Comparison of ENCODE assay signal across 8 mouse cellular contexts in the genomic region with DNA sequence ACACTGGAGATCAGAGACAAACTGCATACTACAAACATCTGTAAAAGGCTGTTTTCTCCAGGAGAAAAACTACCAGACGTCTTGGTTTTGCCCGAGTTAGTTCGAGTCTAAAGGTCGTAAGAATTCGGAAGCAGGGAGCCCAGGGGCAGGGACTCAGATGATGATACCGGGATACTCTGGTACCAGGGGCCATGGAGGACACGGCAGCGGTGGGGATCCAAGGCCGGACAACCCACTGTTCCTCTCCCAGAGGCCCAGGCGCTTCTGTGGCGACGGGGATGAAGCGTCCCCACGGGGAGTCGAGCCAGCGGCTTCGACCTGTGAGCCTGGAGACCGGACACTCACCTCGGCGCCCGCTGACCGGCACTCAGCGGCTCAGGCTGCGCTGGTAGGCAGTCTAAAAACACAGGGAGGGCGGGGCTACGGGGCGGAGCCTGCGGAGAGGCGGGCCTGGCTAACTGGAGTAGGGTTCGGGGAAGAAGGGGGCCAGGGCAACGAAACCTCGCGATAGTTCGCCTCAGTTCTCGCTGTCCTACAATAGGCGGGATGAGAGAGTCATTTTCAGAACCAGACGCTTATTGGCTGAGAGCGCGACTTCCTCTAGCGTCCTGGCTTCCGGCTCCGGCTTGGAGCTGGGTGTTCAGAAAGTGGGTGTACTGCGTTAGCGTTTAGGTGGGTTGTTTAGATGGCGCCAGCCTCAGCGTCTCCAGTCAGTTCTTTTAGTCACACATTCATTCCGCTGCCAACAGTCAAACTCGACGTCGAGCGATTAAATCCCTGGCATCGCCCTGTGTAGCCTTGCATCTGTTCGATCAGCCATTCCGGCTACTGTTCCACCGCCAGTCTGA. TPM values are rescaled to one million over a fixed set of nuclear protein-coding genes. Genes with fewer than 3 reads are reported as not detected.
DNase-seq lines count a peak whose midpoint lies in the region; ATAC-seq and TF ChIP-seq lines count a peak whose summit lies in the region.

A gene (minus strand): TSS at position 436 of the 848 bp plus-strand sequence.

- H3K79me2 ChIP-seq in CH12.LX (replicated peaks; ENCODE audit: control insufficient read depth, extremely low read depth, insufficient read depth, poor library complexity, severe bottlenecking), result no peaks in the 10 kb centered on the region

- no peak for TF ChIP-seq EP300 in CH12.LX (IDR thresholded peaks at IDR 0.05; ENCODE audit: low read length)

- H3K4me2 ChIP-seq in CH12.LX (ENCODE audit: insufficient read depth, low read depth, poor library complexity, severe bottlenecking), result peak within 1 kb of the TSS; percentile 99
- peak within 1 kb of the TSS; percentile 84 for H3K4me2 ChIP-seq in forebrain, embryonic 11.5 days (ENCODE audit: low read depth, low read length, severe bottlenecking)
- peak within 1 kb of the TSS; percentile 85 for H3K4me2 ChIP-seq in heart, embryonic 16.5 days (ENCODE audit: low read depth, low read length)
- peak within 1 kb of the TSS; percentile 83 for H3K4me2 ChIP-seq in liver, embryonic 15.5 days
- H3K4me2 ChIP-seq in neural tube, embryonic 12.5 days (replicated peaks), result peak within 1 kb of the TSS; percentile 60

- no peaks in the 10 kb centered on the region for H3K27me3 ChIP-seq in CH12.LX (replicated peaks)
- no peaks in the 10 kb centered on the region for H3K27me3 ChIP-seq in forebrain, embryonic 11.5 days (ENCODE audit: control insufficient read depth, insufficient read depth, low read length)
- H3K27me3 ChIP-seq in heart, embryonic 16.5 days (ENCODE audit: control insufficient read depth, insufficient read depth, low read length), result no peaks in the 10 kb centered on the region
- H3K27me3 ChIP-seq in liver, embryonic 15.5 days, result no peaks in the 10 kb centered on the region
- H3K27me3 ChIP-seq in neural tube, embryonic 12.5 days (replicated peaks), result no peaks in the 10 kb centered on the region

- H3K9me3 ChIP-seq in CH12.LX (replicated peaks; ENCODE audit: low read length), result no peaks in the 10 kb centered on the region
- no peaks in the 10 kb centered on the region for H3K9me3 ChIP-seq in forebrain, embryonic 11.5 days (ENCODE audit: control insufficient read depth, low read length)
- H3K9me3 ChIP-seq in heart, embryonic 16.5 days (replicated peaks; ENCODE audit: control insufficient read depth, low read length), result no peaks in the 10 kb centered on the region
- H3K9me3 ChIP-seq in liver, embryonic 15.5 days (replicated peaks), result no peaks in the 10 kb centered on the region
- H3K9me3 ChIP-seq in neural tube, embryonic 12.5 days, result no peaks in the 10 kb centered on the region

- TF ChIP-seq CTCF in CH12.LX (conservative IDR thresholded peaks at IDR 0.05 in 1 of 2, IDR thresholded peaks at IDR 0.05 in 1 of 2; ENCODE audit: low read depth in 2 of 2, low read length in 2 of 2), result no peak

- peak; percentile 99 for DNase-seq in CH12.LX (ENCODE audit: extremely low read depth)
- peak; percentile 99 for DNase-seq in c-Kit-positive CD71-positive TER-119-negative erythroid progenitor cells, embryonic 14.5 days (ENCODE audit: low read depth)
- DNase-seq in forebrain, embryonic 11.5 days (ENCODE audit: low spot score), result peak; percentile 99
- peak; percentile 99 to 100 for DNase-seq in kidney, postnatal 36 days
- DNase-seq in telencephalon, adult 2 months (ENCODE audit: low read depth, low spot score), result peak; percentile 99

- dilution Hi-C loops in CH12.LX (cut with MboI; ENCODE audit: extremely low pct_ligation_motif_present, extremely low pct_unique_long_range_greater_than_20kb, low sequenced_read_pairs), result no loop called here

- peak; percentile 98 for TF ChIP-seq POLR2A in CH12.LX (IDR thresholded peaks at IDR 0.05; ENCODE audit: low read depth, low read length)

- peak; percentile 99 for ATAC-seq in forebrain, embryonic 11.5 days (replicated peaks; ENCODE audit: low FRiP score)
- ATAC-seq in heart, embryonic 16.5 days (replicated peaks; ENCODE audit: extremely low read depth, insufficient read depth, low FRiP score), result peak; percentile 98
- peak; percentile 96 for ATAC-seq in liver, embryonic 15.5 days (ENCODE audit: insufficient read depth)
- ATAC-seq in neural tube, embryonic 12.5 days (ENCODE audit: low FRiP score, low read depth), result peak; percentile 98

- in situ Hi-C loops in CH12.LX (cut with MboI; ENCODE audit: low pct_ligation_motif_present, low pct_unique_long_range_greater_than_20kb, low sequenced_read_pairs), result loop anchor here (25.0 kb wide), 2 partner anchors 583 to 1208 kb away; a partner anchor contains a TSS

- H3K27ac ChIP-seq in CH12.LX (ENCODE audit: insufficient read depth, low read depth), result peak within 1 kb of the TSS; percentile 38
- peak within 1 kb of the TSS; percentile 70 for H3K27ac ChIP-seq in forebrain, embryonic 11.5 days (ENCODE audit: low read depth, low read length)
- H3K27ac ChIP-seq in heart, embryonic 16.5 days (ENCODE audit: low read length), result peak within 1 kb of the TSS; percentile 91
- peak within 1 kb of the TSS; percentile 76 for H3K27ac ChIP-seq in liver, embryonic 15.5 days (replicated peaks)
- H3K27ac ChIP-seq in neural tube, embryonic 12.5 days, result peak within 1 kb of the TSS; percentile 72

- H3K4me1 ChIP-seq in CH12.LX (ENCODE audit: control insufficient read depth in 1 of 2, insufficient read depth in 2 of 2), result peaks cover 0 to 21% of the 10 kb centered on the region in 2 experiments; a peak in 2 of 4 replicates
- peaks cover 6% of the 10 kb centered on the region; the same call in 1 of the 2 replicates for H3K4me1 ChIP-seq in forebrain, embryonic 11.5 days (replicated peaks; ENCODE audit: control insufficient read depth, insufficient read depth, low read length)
- peaks cover 25% of the 10 kb centered on the region for H3K4me1 ChIP-seq in heart, embryonic 16.5 days (ENCODE audit: control insufficient read depth, insufficient read depth, low read length)
- H3K4me1 ChIP-seq in liver, embryonic 15.5 days (replicated peaks), result peaks cover 22% of the 10 kb centered on the region
- H3K4me1 ChIP-seq in neural tube, embryonic 12.5 days, result peaks cover 25% of the 10 kb centered on the region

- H3K9ac ChIP-seq in CH12.LX (ENCODE audit: insufficient read depth, low read depth), result peak within 1 kb of the TSS; percentile 93
- peak within 1 kb of the TSS; percentile 77 for H3K9ac ChIP-seq in forebrain, embryonic 11.5 days (ENCODE audit: low read length)
- peak within 1 kb of the TSS; percentile 87 for H3K9ac ChIP-seq in heart, embryonic 16.5 days (ENCODE audit: low read length)
- peak within 1 kb of the TSS; percentile 90 for H3K9ac ChIP-seq in liver, embryonic 15.5 days
- peak within 1 kb of the TSS; percentile 75 for H3K9ac ChIP-seq in neural tube, embryonic 12.5 days

- under 1% methylated on average over 54 of the region's 55 CpGs for WGBS in forebrain, embryonic 11.5 days
- WGBS in heart, embryonic 16.5 days, result under 1% methylated on average over 55 of the region's 55 CpGs
- under 1% methylated on average over 55 of the region's 55 CpGs for WGBS in liver, embryonic 15.5 days (ENCODE audit: insufficient replicate concordance)
- WGBS in neural tube, embryonic 12.5 days, result under 1% methylated on average over 55 of the region's 55 CpGs

- peaks cover 0 to 3% of the 10 kb centered on the region in 2 experiments for H3K36me3 ChIP-seq in CH12.LX (replicated peaks in 1 of 2; ENCODE audit: control insufficient read depth in 1 of 2, insufficient read depth in 1 of 2, low read length in 1 of 2)
- H3K36me3 ChIP-seq in forebrain, embryonic 11.5 days (ENCODE audit: control insufficient read depth, insufficient read depth, low read length), result no peaks in the 10 kb centered on the region
- no peaks in the 10 kb centered on the region for H3K36me3 ChIP-seq in heart, embryonic 16.5 days (ENCODE audit: control insufficient read depth, insufficient read depth)
- 0 out of 2 replicates have a peak, but pooled peaks cover 7% of the 10 kb centered on the region for H3K36me3 ChIP-seq in liver, embryonic 15.5 days (replicated peaks)
- peaks cover 9% of the 10 kb centered on the region; the same call in 1 of the 2 replicates for H3K36me3 ChIP-seq in neural tube, embryonic 12.5 days

- peak within 1 kb of the TSS; percentile 73 to 92 (median 90) for H3K4me3 ChIP-seq in CH12.LX (replicated peaks in 1 of 3; ENCODE audit: low read depth in 2 of 3, low read length in 2 of 3, poor library complexity in 1 of 3)
- H3K4me3 ChIP-seq in forebrain, embryonic 11.5 days (ENCODE audit: low read depth, low read length), result peak within 1 kb of the TSS; percentile 78
- H3K4me3 ChIP-seq in heart, embryonic 16.5 days (ENCODE audit: low read length), result peak within 1 kb of the TSS; percentile 70
- H3K4me3 ChIP-seq in liver, embryonic 15.5 days (replicated peaks), result peak within 1 kb of the TSS; percentile 81
- peak within 1 kb of the TSS; percentile 64 for H3K4me3 ChIP-seq in neural tube, embryonic 12.5 days

- no peak for TF ChIP-seq RAD21 in CH12.LX (IDR thresholded peaks at IDR 0.05; ENCODE audit: low read depth, low read length)

TF ChIP-seq in CH12.LX, 34 proteins besides CTCF, POLR2A, EP300 and RAD21 (continues in another document):
- TF ChIP-seq SIN3A (IDR thresholded peaks at IDR 0.05; ENCODE audit: low read length) (peak; percentile 73; the same call in 1 of the 2 replicates), SMC3 (IDR thresholded peaks at IDR 0.05; ENCODE audit: low read depth, low read length) (no peak), ZMIZ1 (IDR thresholded peaks at IDR 0.05; ENCODE audit: low read depth, low read length) (peak; percentile 94), USF1 (IDR thresholded peaks at IDR 0.05; ENCODE audit: low read depth, low read length) (no peak), CHD2 (IDR thresholded peaks at IDR 0.05; ENCODE audit: low read length) (peak; percentile 98), MAFK (IDR thresholded peaks at IDR 0.05; ENCODE audit: insufficient replicate concordance, low read length) (no peak), ETS1 (conservative IDR thresholded peaks at IDR 0.05; ENCODE audit: low read depth, low read length) (no peak), IRF4 (IDR thresholded peaks at IDR 0.05; ENCODE audit: low read depth, low read length) (peak; percentile 15; the same call in 1 of the 2 replicates), TBP (conservative IDR thresholded peaks at IDR 0.05; ENCODE audit: low read depth, low read length) (peak; percentile 86), KAT2A (IDR thresholded peaks at IDR 0.05; ENCODE audit: insufficient replicate concordance, low read length) (0 out of 2 replicates have a peak, but pooled peaks have one; percentile 57), GABPA (IDR thresholded peaks at IDR 0.05; ENCODE audit: insufficient replicate concordance, low read depth, low read length) (no peak; the same call in 1 of the 2 replicates)

RNA-seq across cellular contexts. Expression of the gene that starts here (rescaled TPM):
- total RNA-seq in CH12.LX (2012; rRNA removed) (44.2 and 59.2 TPM in 2 replicates), CH12.LX (2014; rRNA removed) (57.1 and 63.5 TPM in 2 replicates)
- polyA plus RNA-seq in CH12.LX (2012; ENCODE audit: insufficient read length, low read depth), result 27.9 and 41.6 TPM in 2 replicates
- 25.2 and 26.5 TPM in 2 replicates for polyA plus RNA-seq in forebrain, embryonic 11.5 days (2014; fragmentation: Nextera tagmentation; extraction: Ambion mirVana)
- polyA plus RNA-seq in heart, embryonic 16.5 days (2015; fragmentation: Nextera tagmentation; extraction: Ambion mirVana), result 10.8 and 13.0 TPM in 2 replicates
- 7.3 and 7.9 TPM in 2 replicates for polyA plus RNA-seq in liver, embryonic 15.5 days (2015; fragmentation: Nextera tagmentation; extraction: Ambion mirVana)
- polyA plus RNA-seq in neural tube, embryonic 12.5 days (2016; fragmentation: Nextera tagmentation; extraction: Ambion mirVana), result 35.2 and 35.6 TPM in 2 replicates

Comparison
In these comparisons a context has a peak if more than half of its experiments do, and no peak if none do; other contexts are left out.
1. Peak in every context shown above with its lines: DNase-seq, ATAC-seq, H3K4me3 ChIP-seq and H3K27ac ChIP-seq.
2. H3K27ac ChIP-seq: peak in every context shown above with its lines; median percentile 91 in heart, embryonic 16.5 days; 76 in liver, embryonic 15.5 days; 72 in neural tube, embryonic 12.5 days; 70 in forebrain, embryonic 11.5 days; 38 in CH12.LX.